Mouse (Mus musculus) cortical plate, adult 2 months (tissue): Measurements from ENCODE around the gene Mlip.

Experiments
- CTCF ChIP-seq: fragments of 200-500 bp; IDR thresholded peaks from 2 replicates; pipeline ENCODE4 v1.5.1; 2011; ENCODE audit warnings: mild to moderate bottlenecking, control low read depth, low read length; ENCODE audit not compliant: insufficient read depth; ENCODE audit errors: extremely low read depth
- POLR2A ChIP-seq: fragments of 200-500 bp; IDR thresholded peaks from 2 replicates; pipeline ENCODE4 v1.6.1; 2011; ENCODE audit warnings: mild to moderate bottlenecking, low read length, control low read depth; ENCODE audit not compliant: insufficient read depth; ENCODE audit errors: extremely low read depth

GRCm38 (mm10) chr9:77379625-77380024 lies 26.9 kb upstream of the Mlip start:
- peak; percentile 75 for TF ChIP-seq CTCF
- TF ChIP-seq POLR2A, result no peak
